Mouse (Mus musculus) CH12.LX (cell line): ENCODE results near the gene Gm48551.

ENCODE experiments used
- CHD2 ChIP-seq: IDR thresholded peaks from 2 replicates; pipeline ENCODE4 v1.6.1; 2011; ENCODE audit warnings: low read length, improper control_type of control experiment
- CTCF ChIP-seq, 2 experiments: IDR thresholded peaks in 1 of 2; conservative IDR thresholded peaks in 1 of 2; 2 replicates each; pipeline ENCODE4 v1.5.1; 2011 to 2012; ENCODE audit warnings: low read depth in 2 of 2, low read length in 2 of 2, improper control_type of control experiment in 1 of 2, inconsistent platforms in 1 of 2, mild to moderate bottlenecking in 1 of 2, moderate library complexity in 1 of 2
- EP300 ChIP-seq: IDR thresholded peaks from 2 replicates; pipeline ENCODE4 v1.6.1; 2011; ENCODE audit warnings: low read length, improper control_type of control experiment
- MXI1 ChIP-seq: IDR thresholded peaks from 2 replicates; pipeline ENCODE4 v1.6.1; 2011; ENCODE audit warnings: mild to moderate bottlenecking, low read depth, low read length, improper control_type of control experiment
- RAD21 ChIP-seq: IDR thresholded peaks from 2 replicates; pipeline ENCODE4 v1.6.1; 2011; ENCODE audit warnings: low read depth, mild to moderate bottlenecking, low read length, improper control_type of control experiment, moderate library complexity
- USF1 ChIP-seq: IDR thresholded peaks from 2 replicates; pipeline ENCODE4 v1.6.1; 2014; ENCODE audit warnings: low read depth, mild to moderate bottlenecking, inconsistent platforms, low read length, improper control_type of control experiment

GRCm38 (mm10) chr10:81429092-81429491 is 44.8 kb downstream of the Gm48551 start:
- TF ChIP-seq MXI1 (no peak), USF1 (no peak), CTCF (conservative IDR thresholded peaks at IDR 0.05 in 1 of 2, IDR thresholded peaks at IDR 0.05 in 1 of 2; ENCODE audit: low read depth in 2 of 2, low read length in 2 of 2) (no peak), RAD21 (no peak), EP300 (peak; percentile 62), CHD2 (peak; percentile 44; the same call in 1 of the 2 replicates)
